Mouse (Mus musculus): ENCODE measurements around the gene Rgs3.

GRCm38 (mm10) chr4:62525489-62525811 lies 34.2 kb upstream of the Rgs3 start:
- TF ChIP-seq CTCF (IDR thresholded peaks at IDR 0.05; ENCODE audit: low read depth, low read length), result no peak
- TF ChIP-seq POLR2A (IDR thresholded peaks at IDR 0.05; ENCODE audit: extremely low read depth, insufficient read depth, low read length), result no peak
